Mouse (Mus musculus) spleen, embryonic (tissue): ENCODE results near the gene Mybbp1a.

Experiments
- CTCF ChIA-PET: fragments of 350-600 bp; sonication (Branson Sonifier 250); formaldehyde crosslinking; loops from one replicate; lab custom pipeline; 2022; lab: Charles Lee

Mybbp1a gene

DNA sequence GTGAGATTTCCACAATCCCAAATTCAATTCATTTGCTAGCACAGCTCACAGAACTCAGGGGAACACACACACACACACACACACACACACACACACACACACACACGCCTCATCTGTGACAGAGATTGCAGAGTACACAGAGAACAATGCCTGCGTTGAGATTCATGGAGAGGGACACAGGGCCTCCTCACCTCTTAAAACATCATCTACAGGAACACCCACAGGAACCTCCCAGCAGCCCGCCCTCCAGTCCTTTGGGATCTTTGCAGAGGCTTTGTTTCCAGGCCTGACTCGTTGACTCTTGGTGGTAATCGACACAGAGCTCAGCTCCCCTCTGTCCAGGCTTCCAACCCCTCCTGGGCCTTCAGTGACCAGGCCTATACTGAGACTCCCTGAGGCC lies 36.0 kb downstream of the Mybbp1a start:
- CTCF ChIA-PET = interaction anchor here (0.7 to 0.8 kb wide), 2 partner anchors 10 to 225 kb away, joined by 3 to 4 read pairs; no protein-coding TSS in a partner anchor

DNA sequence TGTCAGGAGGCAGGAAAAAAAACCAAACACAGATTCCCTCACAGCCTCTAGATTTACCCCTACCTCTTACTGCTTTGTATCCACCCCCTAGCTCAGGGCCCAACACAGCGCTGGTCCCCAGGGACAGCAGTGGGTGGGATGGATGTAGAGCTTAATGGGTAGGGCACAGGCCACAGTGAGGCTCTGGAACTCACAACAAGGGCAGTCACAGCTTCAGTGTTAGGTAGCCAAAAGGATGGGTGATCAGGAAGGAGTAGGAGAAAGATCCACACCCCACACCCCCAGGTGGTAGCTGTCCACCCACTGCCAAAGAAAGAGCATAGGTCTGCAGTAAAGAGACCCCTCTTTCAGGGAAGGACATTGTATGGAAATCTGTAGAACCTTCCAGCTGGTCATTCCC lies 36.5 kb downstream of the Mybbp1a start:
- CTCF ChIA-PET = interaction anchor here (0.7 to 0.8 kb wide), 2 partner anchors 11 to 225 kb away, joined by 3 to 4 read pairs; no protein-coding TSS in a partner anchor

DNA sequence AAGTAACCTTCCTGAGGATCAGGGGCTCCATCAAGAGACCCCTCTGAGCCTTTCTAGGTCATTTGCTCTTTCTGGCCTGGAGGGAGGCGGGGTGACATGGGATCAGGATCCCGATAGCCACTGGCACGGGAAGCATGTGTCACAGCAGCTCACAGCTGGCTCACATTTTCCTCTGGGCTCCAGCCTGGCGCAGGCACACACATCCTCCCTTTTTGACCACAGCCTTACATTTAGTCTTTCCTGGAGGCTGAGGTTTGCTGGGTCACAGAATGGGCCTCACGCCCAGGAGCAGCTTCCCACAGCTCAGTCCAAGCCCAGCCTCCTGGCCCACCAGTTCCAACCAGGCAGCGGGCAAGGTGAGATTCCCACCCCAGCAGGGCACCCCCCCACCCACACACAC lies 37.1 kb downstream of the Mybbp1a start:
- CTCF ChIA-PET = interaction anchor here (0.8 kb wide), 1 partner anchor 11 kb away, joined by 3 read pairs; no protein-coding TSS in a partner anchor

DNA sequence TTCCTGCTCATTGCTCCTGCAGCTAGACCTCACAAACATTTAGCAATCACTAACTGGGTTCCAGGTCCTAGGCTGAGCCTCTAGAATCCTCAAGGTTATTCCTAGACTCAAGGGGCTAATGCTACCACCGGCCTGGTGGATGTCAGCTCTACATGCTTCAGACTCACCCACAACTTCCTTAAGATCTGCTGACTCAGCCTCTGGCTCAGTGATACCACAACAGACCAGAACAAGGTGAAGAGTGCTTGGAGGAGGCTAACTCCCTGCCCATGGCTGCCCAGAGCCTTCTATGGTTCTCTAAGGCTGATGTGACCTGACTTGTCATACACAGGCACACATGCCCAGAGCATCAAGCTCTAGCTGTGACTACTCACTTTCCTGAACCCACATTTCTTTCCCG lies 38.3 kb downstream of the Mybbp1a start:
- CTCF ChIA-PET = no interaction called here

DNA sequence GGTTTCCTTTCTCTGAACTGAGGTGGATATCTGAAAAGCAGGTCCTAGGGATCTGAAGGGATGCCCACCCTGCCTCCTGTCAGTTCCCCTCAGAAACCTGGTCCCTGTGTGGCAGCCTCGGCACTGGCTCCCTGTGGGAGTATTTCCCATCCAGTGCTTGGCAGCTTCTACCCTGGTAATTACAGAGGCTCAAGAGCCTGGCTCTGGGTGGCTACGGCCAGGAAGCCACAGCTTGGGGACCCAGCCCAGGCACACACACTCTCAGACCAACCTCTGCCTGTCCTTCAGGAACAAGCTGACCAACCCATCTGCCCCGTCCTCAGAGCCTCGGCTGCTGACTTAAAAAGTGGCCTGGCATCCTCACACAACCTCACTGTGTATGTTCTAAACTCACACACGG lies 40.2 kb downstream of the Mybbp1a start:
- CTCF ChIA-PET = no interaction called here

DNA sequence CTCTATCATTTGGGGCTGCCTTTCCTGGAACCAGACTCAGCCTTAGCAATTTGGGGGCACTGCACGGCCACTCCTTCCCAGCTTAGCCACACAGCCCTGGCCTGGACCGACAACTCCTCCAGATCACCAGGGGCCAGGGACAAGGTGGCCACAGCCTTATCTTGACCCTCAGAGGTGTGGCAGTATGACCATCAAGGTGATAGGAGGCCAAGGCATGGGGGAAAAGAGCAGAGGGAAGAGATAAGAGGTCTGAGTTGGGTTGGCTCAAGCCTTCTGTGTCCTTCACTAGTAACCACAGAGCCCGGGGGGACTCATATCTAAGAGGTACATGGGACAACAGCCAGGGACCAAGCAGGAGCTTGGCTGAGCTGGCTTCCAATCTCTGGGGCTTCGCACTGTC lies 40.8 kb downstream of the Mybbp1a start:
- CTCF ChIA-PET = no interaction called here

DNA sequence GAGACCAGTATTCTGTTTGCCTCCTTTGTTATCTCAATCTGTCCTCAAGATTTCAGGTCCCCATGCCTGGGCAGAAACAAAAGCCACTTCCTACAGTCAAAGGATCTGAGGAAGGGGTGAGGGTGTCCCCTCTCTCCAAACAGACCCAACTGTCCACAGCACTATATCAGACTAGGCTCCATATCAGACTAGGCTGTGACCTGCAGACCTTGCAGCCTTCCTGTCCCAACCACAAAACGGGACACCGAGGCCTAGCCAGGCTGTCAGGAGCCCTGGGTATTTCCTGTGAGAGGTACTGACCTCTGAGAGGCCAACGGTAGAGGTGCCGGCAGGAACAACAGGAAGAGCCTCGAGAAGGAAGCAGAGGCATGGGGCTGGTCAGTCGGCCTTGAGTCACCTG lies 43.4 kb downstream of the Mybbp1a start:
- CTCF ChIA-PET = no interaction called here

DNA sequence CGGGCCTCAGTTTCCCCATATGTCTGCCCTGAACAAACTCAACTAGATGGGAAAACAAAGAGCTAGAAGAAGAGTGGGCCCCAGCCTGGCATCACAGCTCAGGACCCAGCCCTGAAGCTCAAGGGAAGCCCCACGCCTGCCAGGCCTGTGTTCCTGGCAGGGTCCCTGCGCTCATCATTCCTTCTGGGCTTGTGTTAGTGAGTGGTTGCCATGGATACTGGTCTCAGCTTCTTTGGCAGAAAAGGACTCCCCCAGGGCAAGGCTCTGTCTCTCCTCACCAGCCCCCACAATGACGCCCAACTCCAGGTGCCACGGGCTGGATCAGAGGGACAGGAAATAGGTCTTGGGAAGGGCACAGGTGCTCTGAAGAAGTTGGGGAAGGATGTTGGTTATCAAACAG lies 44.0 kb downstream of the Mybbp1a start:
- CTCF ChIA-PET = no interaction called here

DNA sequence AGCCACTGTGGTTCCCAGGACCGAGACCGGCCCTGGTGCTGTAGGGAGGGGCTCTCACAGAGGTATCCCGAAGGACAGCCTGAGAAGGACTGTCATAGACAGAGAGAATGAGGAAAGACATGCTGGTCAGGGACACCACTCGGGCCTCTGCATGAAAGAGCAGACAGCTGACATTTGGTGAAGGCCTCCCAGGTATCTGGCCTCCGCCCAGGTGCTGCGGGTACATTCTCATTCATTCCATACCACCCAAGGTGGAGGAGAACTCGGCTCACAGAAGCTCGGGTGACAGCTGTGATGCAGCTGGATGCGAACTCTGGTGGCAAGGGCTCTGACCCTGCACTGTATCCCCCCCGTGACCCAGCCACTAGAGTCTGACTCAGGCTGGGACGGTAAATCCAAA lies 44.8 kb downstream of the Mybbp1a start:
- CTCF ChIA-PET = no interaction called here

DNA sequence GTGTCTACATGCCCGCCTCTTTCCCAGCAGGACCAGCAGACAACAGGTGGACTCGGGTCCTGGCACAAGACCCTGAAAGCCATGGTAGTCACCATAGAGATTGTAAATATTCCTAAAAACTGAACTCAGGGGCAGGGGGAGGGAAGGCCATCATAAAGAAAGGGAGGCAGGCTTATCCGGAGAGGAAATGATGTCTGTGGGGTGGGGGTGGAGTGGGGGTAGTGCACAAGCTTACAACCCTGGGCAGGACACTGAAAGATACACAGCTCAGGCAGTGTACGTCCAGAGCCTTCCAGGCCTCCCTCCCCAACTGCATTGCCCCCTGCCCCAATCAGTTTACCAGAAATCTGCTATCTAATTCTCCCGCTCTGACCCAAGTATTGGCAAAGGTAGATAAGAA lies 46.0 kb downstream of the Mybbp1a start:
- CTCF ChIA-PET = no interaction called here

DNA sequence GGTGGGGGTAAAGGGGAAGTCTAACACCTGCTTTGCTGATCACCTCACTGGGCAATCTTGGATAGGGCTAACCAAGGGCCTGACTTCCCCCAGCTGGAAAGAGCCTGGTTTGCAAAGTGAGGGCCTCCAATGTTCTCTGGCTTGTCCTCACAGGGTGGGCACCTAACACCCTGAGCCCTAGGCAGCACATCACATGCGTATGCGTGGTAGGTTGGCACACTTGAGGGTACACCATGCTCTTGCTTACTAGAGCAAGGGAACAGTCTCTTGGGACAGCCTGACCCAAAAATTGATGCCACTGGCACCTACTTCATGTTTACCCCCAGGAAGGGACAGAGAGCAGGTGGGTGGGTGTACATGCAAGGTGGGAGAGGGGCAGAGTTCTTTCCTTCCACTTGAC lies 46.6 kb downstream of the Mybbp1a start:
- CTCF ChIA-PET = no interaction called here

DNA sequence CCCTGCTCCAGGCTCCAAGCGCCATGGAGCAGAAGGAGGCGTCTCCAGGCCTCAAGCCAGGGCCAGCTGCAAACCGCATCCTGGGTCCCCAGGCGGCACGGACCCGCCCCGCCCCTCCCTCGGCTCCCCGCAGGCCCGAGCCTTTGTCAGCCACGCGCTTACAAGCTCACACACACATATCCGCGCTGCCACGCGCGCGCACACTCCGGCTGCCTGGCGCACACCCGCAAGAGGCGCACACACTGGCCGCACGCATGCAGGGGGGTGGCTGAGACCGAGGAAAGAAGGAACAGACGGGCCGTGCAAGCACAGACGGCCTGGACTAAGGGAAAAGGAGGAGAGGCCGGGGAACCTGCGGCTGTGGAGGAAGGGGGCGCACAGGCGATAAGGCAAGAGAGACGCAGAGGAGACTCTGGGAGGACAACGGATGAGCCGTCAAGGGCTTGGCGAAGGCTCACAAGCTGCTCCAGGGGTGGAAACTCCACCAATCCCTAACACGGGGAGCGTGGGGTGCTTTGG lies 47.7 kb downstream of the Mybbp1a start:
- CTCF ChIA-PET = interaction anchor here (0.8 kb wide), 1 partner anchor 28 kb away, joined by 3 read pairs; no protein-coding TSS in a partner anchor

DNA sequence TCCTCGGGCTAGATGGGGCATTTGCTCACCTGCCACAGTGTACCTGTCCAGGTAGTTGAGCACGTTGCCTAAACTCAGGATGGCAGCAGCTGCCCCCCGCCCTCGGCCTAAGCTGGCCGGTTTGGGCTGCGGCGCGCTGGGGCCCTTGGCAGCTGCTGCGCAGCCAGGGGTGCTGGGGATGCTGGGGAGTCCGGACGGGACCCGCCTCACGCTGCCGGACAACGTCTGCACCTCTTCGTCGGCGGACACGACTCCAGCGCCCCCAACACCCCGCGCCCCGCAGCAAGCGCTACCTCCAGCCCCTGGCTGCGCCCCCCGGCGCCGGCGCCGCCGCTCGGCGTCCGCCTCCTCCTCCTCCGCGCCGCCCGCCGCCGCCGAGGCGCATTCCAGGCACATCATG lies 48.2 kb downstream of the Mybbp1a start:
- CTCF ChIA-PET = interaction anchor here (0.8 to 1.1 kb wide), 2 partner anchors 29 to 41 kb away, joined by 3 read pairs; no protein-coding TSS in a partner anchor

DNA sequence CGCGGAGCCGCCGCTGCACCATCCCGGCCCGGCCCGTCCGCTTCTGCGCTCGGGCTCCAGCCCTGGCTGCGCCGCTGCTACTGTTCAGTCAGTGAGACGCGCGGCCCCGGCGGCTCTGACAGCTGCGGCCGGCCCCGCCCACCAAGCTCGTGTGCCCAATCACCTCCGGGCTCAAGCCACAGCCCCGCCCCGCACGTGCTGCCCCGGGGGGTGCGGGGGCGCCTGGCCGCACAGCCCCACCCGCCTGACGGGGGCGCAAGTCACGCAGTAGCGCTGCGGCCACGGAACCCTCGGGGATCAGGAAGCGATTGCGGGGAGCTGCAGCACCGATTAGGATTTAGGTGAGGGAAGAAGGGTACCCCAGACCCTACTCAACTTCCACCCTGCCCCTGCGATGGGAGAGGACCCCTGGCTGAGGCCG lies 48.7 kb downstream of the Mybbp1a start, which contains the start of gene Spns2:
TSS of gene Spns2 (minus strand) at position 24 of the 421 bp plus-strand sequence.
- CTCF ChIA-PET = interaction anchor here (0.8 to 1.1 kb wide), 2 partner anchors 29 to 40 kb away, joined by 3 read pairs; no protein-coding TSS in a partner anchor

DNA sequence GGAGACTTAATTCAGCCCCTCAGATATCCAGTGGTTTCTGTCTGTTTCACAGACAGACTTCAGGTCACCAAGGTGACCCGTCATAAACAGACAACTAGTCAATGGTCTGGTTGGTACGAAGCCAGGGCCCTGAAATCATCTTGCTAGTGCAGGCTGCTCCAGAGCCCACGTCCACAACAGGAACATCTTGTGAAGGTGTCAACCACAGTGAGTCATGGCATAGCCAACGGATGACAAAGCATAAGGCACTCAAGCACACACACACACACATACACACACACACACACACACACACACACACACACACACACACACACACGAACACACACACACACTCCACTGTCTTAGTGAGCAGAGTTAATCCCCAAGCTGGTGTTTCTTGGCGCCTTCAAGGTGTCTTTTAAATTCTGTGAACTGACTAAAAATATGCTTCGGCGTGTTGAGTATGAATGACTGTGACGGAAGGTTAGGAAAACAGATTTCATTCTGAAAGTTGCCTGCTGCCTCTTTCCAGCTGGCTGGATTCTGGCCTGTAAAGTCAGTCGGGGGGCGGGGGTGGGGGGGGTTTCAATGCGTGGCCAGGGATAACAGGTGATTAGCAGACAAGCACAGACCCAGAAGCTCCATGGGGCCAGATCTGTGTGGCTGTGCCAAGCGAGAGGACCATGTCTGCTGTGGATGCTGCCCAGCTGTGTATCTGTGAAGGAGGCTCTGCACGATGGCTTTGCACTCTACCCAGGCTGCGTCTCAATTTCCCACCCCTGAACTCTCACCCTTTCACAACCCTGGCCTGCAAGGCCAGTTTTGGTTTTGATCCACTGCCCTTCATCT lies 50.2 kb downstream of the Mybbp1a start:
- CTCF ChIA-PET = interaction anchor here (0.6 kb wide), 1 partner anchor 48 kb away, joined by 3 read pairs; no protein-coding TSS in a partner anchor

DNA sequence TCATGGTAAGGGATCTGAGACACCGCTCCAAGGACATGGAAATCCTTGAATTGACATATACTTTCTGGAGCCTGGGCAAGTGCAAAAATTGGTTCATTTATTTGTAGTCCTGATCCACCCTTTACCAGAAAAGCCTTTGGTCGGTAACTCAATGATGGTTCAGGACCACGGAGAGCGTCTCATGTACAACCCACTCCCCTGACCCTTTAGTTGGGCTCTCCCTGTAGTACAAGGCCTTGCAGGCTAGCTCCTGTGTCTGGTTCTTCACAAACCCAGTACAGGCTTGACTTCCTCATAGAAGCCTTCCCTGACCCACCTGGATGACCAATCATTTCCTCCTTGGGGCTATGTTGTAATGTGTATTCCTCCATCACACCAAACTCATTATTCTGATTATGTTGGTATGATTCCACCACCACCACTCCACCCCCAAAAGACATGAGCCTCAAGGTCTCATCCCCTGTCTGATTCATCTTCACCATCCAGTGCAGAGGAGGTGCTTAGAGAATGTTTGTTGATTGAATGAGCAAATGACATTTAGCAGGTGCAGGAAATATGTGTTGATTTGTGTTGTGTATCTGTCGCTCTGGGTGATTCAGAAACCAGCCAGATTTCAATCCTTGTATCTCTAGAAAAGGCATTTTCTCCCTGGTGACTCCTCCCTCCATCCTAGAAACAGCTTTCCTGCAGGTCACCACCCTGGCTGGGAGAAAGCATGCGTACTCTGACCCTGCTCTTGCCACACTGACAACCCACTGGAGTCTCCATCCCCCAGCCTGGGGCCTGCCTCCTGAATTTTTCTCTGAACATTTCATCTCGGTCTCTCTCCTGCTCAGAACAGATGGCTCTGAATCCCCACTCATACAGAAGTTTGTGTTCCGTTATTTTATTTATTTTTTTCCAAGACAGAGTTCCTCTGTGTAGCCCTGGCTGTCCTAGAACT lies 53.2 kb downstream of the Mybbp1a start:
- CTCF ChIA-PET = no interaction called here

DNA sequence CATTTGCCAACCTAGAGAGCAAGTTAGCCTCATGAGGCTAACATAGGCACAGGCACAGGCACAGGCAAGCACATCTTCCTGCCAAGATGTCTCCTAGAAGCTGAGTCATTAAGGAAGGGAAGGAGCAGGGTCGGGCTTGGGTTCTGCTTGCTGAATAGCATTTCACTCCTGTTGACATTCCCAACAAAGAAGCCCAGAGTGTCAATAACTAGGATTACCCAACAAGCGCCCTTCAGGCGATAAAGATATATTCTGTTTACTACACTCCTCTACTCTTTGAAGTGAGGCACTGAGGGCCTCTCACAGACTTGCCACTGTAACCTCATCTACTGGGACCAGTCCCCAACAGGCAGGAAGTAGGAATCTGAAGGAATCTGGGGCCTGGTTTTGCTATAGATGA lies 54.9 kb downstream of the Mybbp1a start:
- CTCF ChIA-PET = no interaction called here

DNA sequence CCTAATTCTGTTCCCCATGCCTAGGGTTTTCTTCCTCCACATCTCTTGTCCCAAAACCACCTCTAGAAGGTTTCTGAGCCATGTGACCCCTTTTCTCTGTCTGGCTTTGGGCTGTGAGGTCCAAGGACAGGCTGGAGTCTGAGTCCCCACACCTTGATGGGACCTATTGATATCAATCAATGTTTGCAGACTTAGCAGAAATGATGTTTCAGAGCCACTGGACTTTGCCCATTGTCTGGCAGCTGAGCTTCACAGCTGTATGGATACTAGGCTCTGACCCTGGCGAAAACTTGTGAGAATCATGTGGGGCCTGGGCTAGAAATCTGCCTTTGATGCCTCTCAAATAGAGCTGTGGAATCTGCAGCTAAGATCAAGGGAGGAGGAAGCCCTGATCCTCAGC lies 55.6 kb downstream of the Mybbp1a start:
- CTCF ChIA-PET = no interaction called here

DNA sequence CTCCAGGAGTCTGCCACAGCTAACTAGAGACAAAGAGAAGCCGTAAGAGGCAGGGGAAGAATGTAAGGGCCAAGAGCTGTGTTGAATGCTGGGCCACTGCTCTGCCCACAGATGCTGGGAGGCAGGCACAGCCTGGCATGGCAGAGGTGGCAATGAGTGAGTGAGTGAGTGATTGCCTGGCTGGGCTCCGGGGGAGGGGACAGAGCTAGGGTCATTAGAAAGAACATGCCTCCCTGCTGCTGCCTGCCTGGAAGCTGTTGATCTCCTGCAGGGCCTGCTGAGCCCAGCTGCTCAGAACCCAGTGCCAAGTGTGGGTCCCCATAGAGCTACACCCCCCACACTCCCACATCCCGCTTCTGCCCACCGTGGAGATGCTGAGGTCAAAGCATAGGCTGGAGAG lies 56.2 kb downstream of the Mybbp1a start:
- CTCF ChIA-PET = no interaction called here

DNA sequence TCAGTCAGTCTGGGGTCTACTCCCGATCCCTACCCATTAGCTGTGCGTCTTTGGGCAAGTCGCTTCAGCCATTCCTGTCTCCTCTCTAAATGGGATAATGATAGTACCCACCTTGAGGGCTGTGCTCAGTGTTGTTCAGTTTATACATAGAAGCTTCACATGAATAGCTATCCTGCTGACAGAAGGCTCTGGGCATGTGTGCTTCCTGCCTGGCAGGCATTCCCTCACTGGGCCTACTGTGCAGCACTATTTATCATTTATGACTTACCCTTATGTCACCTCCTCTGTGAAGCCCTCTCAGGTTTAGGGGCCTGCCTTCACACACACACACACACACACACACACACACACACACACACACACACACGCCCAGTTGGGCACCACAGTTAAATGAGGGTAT lies 59.0 kb downstream of the Mybbp1a start:
- CTCF ChIA-PET = no interaction called here
